10 mouse cellular contexts compared by ENCODE assay signal in genomic region chr8:122667854-122668253, GRCm38 (mm10). TPM values are rescaled to one million over a fixed set of nuclear protein-coding genes. Genes with fewer than 3 reads are reported as not detected.
DNase-seq lines count a peak whose midpoint lies in the region; ATAC-seq and TF ChIP-seq lines count a peak whose summit lies in the region.
"Had no signal": no experiment of that assay in that cellular context is flagged by ENCODE, and none has a peak within 500 bp of the region (broad histone marks: within the 10 kb centered on the region; RNA-seq: fewer than 3 reads in every experiment).

No protein-coding gene starts in this region.

- H3K27ac ChIP-seq in kidney, adult 2 months (ENCODE audit: insufficient read depth, low read depth, low read length): peak overlapping the region; percentile 41
- H3K27ac ChIP-seq in kidney, embryonic 15.5 days: no peak overlapping the region
- H3K27ac ChIP-seq in forebrain, embryonic 11.5 days (ENCODE audit: low read depth, low read length): no peak overlapping the region

- H3K27me3 ChIP-seq in kidney, adult 2 months (replicated peaks; ENCODE audit: control insufficient read depth, insufficient read depth, low read length): no peaks in the 10 kb centered on the region
- H3K27me3 ChIP-seq in kidney, embryonic 15.5 days: peaks cover 41% of the 10 kb centered on the region
- peaks cover 8% of the 10 kb centered on the region for H3K27me3 ChIP-seq in forebrain, embryonic 11.5 days (ENCODE audit: control insufficient read depth, insufficient read depth, low read length)

- DNase-seq in kidney, adult 2 months: peak; percentile 68
- DNase-seq in MN1 (ENCODE audit: low spot score): peak; percentile 79
- DNase-seq in adrenal gland, postnatal 25 days: peak; percentile 58
- peak; percentile 43 to 49 for DNase-seq in layer of hippocampus, postnatal 10 days (ENCODE audit: low spot score in 2 of 2)
- no peak for DNase-seq in T-cell, adult 2 months (ENCODE audit: low spot score)
- DNase-seq in forebrain, embryonic 11.5 days (ENCODE audit: low spot score): no peak

- TF ChIP-seq POLR2A in kidney, adult 2 months (IDR thresholded peaks at IDR 0.05; ENCODE audit: low read depth, low read length): no peak

- H3K9ac ChIP-seq in kidney, embryonic 15.5 days: no peak overlapping the region
- H3K9ac ChIP-seq in forebrain, embryonic 11.5 days (ENCODE audit: low read length): no peak overlapping the region

- no peak overlapping the region for H3K4me3 ChIP-seq in kidney, adult 2 months (ENCODE audit: insufficient read depth, low read depth, low read length)
- no peak overlapping the region for H3K4me3 ChIP-seq in kidney, embryonic 15.5 days (replicated peaks)
- H3K4me3 ChIP-seq in forebrain, embryonic 11.5 days (ENCODE audit: low read depth, low read length): no peak overlapping the region
- H3K4me3 ChIP-seq: heart, embryonic 13.5 days had no signal

- H3K36me3 ChIP-seq in kidney, adult 2 months (ENCODE audit: control insufficient read depth, insufficient read depth, low read length): no peaks in the 10 kb centered on the region
- no peaks in the 10 kb centered on the region for H3K36me3 ChIP-seq in kidney, embryonic 15.5 days
- no peaks in the 10 kb centered on the region for H3K36me3 ChIP-seq in forebrain, embryonic 11.5 days (ENCODE audit: control insufficient read depth, insufficient read depth, low read length)

- H3K4me1 ChIP-seq in kidney, adult 2 months (ENCODE audit: control insufficient read depth, insufficient read depth, low read length): peaks cover 17% of the 10 kb centered on the region; the same call in 1 of the 2 replicates
- peaks cover 55% of the 10 kb centered on the region for H3K4me1 ChIP-seq in kidney, embryonic 15.5 days
- H3K4me1 ChIP-seq in forebrain, embryonic 11.5 days (replicated peaks; ENCODE audit: control insufficient read depth, insufficient read depth, low read length): no peaks in the 10 kb centered on the region; the same call in 1 of the 2 replicates

- no peak for TF ChIP-seq CTCF in kidney, adult 2 months (conservative IDR thresholded peaks at IDR 0.05; ENCODE audit: insufficient read depth, insufficient read length, low read depth, low read length)

- no peak overlapping the region for H3K4me2 ChIP-seq in kidney, embryonic 15.5 days
- no peak overlapping the region for H3K4me2 ChIP-seq in forebrain, embryonic 11.5 days (ENCODE audit: low read depth, low read length, severe bottlenecking)

- no peaks in the 10 kb centered on the region for H3K9me3 ChIP-seq in kidney, embryonic 15.5 days (replicated peaks)
- no peaks in the 10 kb centered on the region for H3K9me3 ChIP-seq in forebrain, embryonic 11.5 days (ENCODE audit: control insufficient read depth, low read length)
- H3K9me3 ChIP-seq: heart, embryonic 13.5 days had no signal

- no peak for ATAC-seq in kidney, embryonic 15.5 days (replicated peaks; ENCODE audit: low FRiP score)
- ATAC-seq in forebrain, embryonic 11.5 days (replicated peaks; ENCODE audit: low FRiP score): no peak

- 56% methylated on average over 11 of the region's 11 CpGs for WGBS in kidney, adult 2 months
- 76% methylated on average over 11 of the region's 11 CpGs for WGBS in kidney, embryonic 15.5 days
- WGBS in forebrain, embryonic 11.5 days: 78% methylated on average over 11 of the region's 11 CpGs

RNA-seq across cellular contexts. Expression of gene Cbfa2t3, which starts 31.1 kb away (rescaled TPM):
- 5.5 and 6.7 TPM in 2 replicates for polyA plus RNA-seq in kidney, adult 2 months (2012; rRNA removed)
- 3.5 and 3.6 TPM in 2 replicates for polyA plus RNA-seq in kidney, embryonic 15.5 days (2015; fragmentation: Nextera tagmentation; extraction: Ambion mirVana)
- total RNA-seq in adrenal gland, postnatal 25 days (2021): 12.2 and 14.1 TPM in 2 replicates
- 10 to 100 TPM; 23.4 to 25.7 TPM for total RNA-seq in layer of hippocampus, postnatal 10 days (2021)
- 6.0 and 7.0 TPM in 2 replicates for polyA plus RNA-seq in forebrain, embryonic 11.5 days (2014; fragmentation: Nextera tagmentation; extraction: Ambion mirVana)

RNA-seq across cellular contexts. Expression of gene Pabpn1l, which starts 45.3 kb away (rescaled TPM):
- polyA plus RNA-seq in kidney, adult 2 months (2012; rRNA removed): 0.11 TPM in 2 replicates
- polyA plus RNA-seq in kidney, embryonic 15.5 days (2015; fragmentation: Nextera tagmentation; extraction: Ambion mirVana): 0.18 TPM in 1 of 2 replicates, not detected in the other
- not detected in 2 replicates for total RNA-seq in adrenal gland, postnatal 25 days (2021)
- total RNA-seq in layer of hippocampus, postnatal 10 days (2021): not detected
- polyA plus RNA-seq in forebrain, embryonic 11.5 days (2014; fragmentation: Nextera tagmentation; extraction: Ambion mirVana): not detected in 2 replicates
- total RNA-seq: MEL had no signal
- polyA plus RNA-seq: heart, embryonic 13.5 days; small intestine, adult 2 months had no signal

RNA-seq across cellular contexts. Expression of gene Trappc2l, which starts 56.4 kb away (rescaled TPM):
- polyA plus RNA-seq in kidney, adult 2 months (2012; rRNA removed): 258 and 302 TPM in 2 replicates
- polyA plus RNA-seq in kidney, embryonic 15.5 days (2015; fragmentation: Nextera tagmentation; extraction: Ambion mirVana): 51.8 and 54.8 TPM in 2 replicates
- total RNA-seq in adrenal gland, postnatal 25 days (2021): 57.9 and 63.3 TPM in 2 replicates
- 10 to 100 TPM; 75.6 to 79.9 TPM for total RNA-seq in layer of hippocampus, postnatal 10 days (2021)
- polyA plus RNA-seq in forebrain, embryonic 11.5 days (2014; fragmentation: Nextera tagmentation; extraction: Ambion mirVana): 39.3 and 49.9 TPM in 2 replicates

RNA-seq across cellular contexts. Expression of gene Galns, which starts 56.6 kb away (rescaled TPM):
- 36.2 and 44.5 TPM in 2 replicates for polyA plus RNA-seq in kidney, adult 2 months (2012; rRNA removed)
- polyA plus RNA-seq in kidney, embryonic 15.5 days (2015; fragmentation: Nextera tagmentation; extraction: Ambion mirVana): 14.0 and 16.0 TPM in 2 replicates
- total RNA-seq in adrenal gland, postnatal 25 days (2021): 6.2 and 7.3 TPM in 2 replicates
- 10 to 100 TPM; 10.6 to 10.7 TPM for total RNA-seq in layer of hippocampus, postnatal 10 days (2021)
- polyA plus RNA-seq in forebrain, embryonic 11.5 days (2014; fragmentation: Nextera tagmentation; extraction: Ambion mirVana): 4.5 and 5.8 TPM in 2 replicates

Comparison
In these comparisons a context has a peak if more than half of its experiments do, and no peak if none do; other contexts are left out.
1. DNase-seq: peak in kidney, adult 2 months (single experiment), MN1 (single experiment), adrenal gland, postnatal 25 days (single experiment) and layer of hippocampus, postnatal 10 days (2 of 2); none in T-cell, adult 2 months (single experiment) and forebrain, embryonic 11.5 days (single experiment).